Mouse (Mus musculus) testis, adult 10 weeks (tissue): ENCODE data around the gene C2cd2l. TPM values are rescaled to one million over a fixed set of nuclear protein-coding genes. Genes with fewer than 3 reads are reported as not detected.

Experiments used
- polyA plus RNA-seq: library from polyadenylated mRNA; stranded (reverse); fragments of 350-450 nt; fragmentation: Illumina TruSeq; extraction: RNeasy Lipid Tissue Mini Kit (QIAGEN cat#74804); gene quantifications from one replicate; pipeline ENCODE4 v1.2.3, GENCODE M21; 2014; ENCODE audit warnings: low read depth, low replicate concordance

C2cd2l gene
- polyA plus RNA-seq = 0.56 TPM

GRCm38 (mm10) chr9:44319887-44320798, at the start of gene C2cd2l:
TSS of gene C2cd2l (minus strand) at chr9:44320285.

GRCm38 (mm10) chr9:44361190-44361917, 41.3 kb upstream of the C2cd2l start, which contains the start of gene Vps11:
TSS of gene Vps11 (minus strand) at chr9:44361670.

GRCm38 (mm10) chr9:44343781-44344421, 23.8 kb upstream of the C2cd2l start, which contains the start of gene Hmbs:
TSS of gene Hmbs (minus strand) at chr9:44344228.

GRCm38 (mm10) chr9:44334396-44335330, 14.6 kb upstream of the C2cd2l start, which contains the start of gene H2afx:
TSS of gene H2afx (plus strand) at chr9:44334694.

GRCm38 (mm10) chr9:44325768-44326370, 5.8 kb upstream of the C2cd2l start, which contains the start of gene Dpagt1:
TSS of gene Dpagt1 (plus strand) at chr9:44326019.

GRCm38 (mm10) chr9:44305466-44306079, 14.5 kb downstream of the C2cd2l start, which contains the start of gene Hinfp:
TSS of gene Hinfp (minus strand) at chr9:44305671.

GRCm38 (mm10) chr9:44288076-44288958, 31.8 kb downstream of the C2cd2l start, which contains the start of gene Abcg4:
TSS of gene Abcg4 (minus strand) at chr9:44288615.

GRCm38 (mm10) chr9:44268432-44268831, 51.7 kb downstream of the C2cd2l start, which contains the start of gene Nlrx1:
TSS of gene Nlrx1 (minus strand) at chr9:44268599.

Other genes with a start within 250 kb of the C2cd2l start
- gene Mfrp, start 218.6 kb downstream of the C2cd2l start, polyA plus RNA-seq = 0.14 TPM
- gene C1qtnf5, start 213.0 kb downstream of the C2cd2l start, polyA plus RNA-seq = not detected
- 0.66 TPM for gene Gm49380, start 206.8 kb downstream of the C2cd2l start, polyA plus RNA-seq
- gene Rnf26, start 206.8 kb downstream of the C2cd2l start, polyA plus RNA-seq = 1.6 TPM
- 3.1 TPM for gene Mcam, start 185.8 kb downstream of the C2cd2l start, polyA plus RNA-seq
- 55.7 TPM for gene Cbl, start 86.2 kb downstream of the C2cd2l start, polyA plus RNA-seq
- gene Ccdc153, start 79.6 kb downstream of the C2cd2l start, polyA plus RNA-seq = 0.28 TPM
- not detected for gene Pdzd3, start 68.8 kb downstream of the C2cd2l start, polyA plus RNA-seq
- gene Nlrx1, start 51.7 kb downstream of the C2cd2l start, polyA plus RNA-seq = not detected
- not detected for gene Abcg4, start 31.7 kb downstream of the C2cd2l start, polyA plus RNA-seq
- gene Hinfp, start 14.6 kb downstream of the C2cd2l start, polyA plus RNA-seq = 8.5 TPM
- 1.9 TPM for gene Dpagt1, start 5.7 kb upstream of the C2cd2l start, polyA plus RNA-seq
- gene H2afx, start 14.4 kb upstream of the C2cd2l start, polyA plus RNA-seq = 7.2 TPM
- 12.6 TPM for gene Hmbs, start 23.9 kb upstream of the C2cd2l start, polyA plus RNA-seq
- gene Vps11, start 41.4 kb upstream of the C2cd2l start, polyA plus RNA-seq = 7.6 TPM
- gene Hyou1, start 59.2 kb upstream of the C2cd2l start, polyA plus RNA-seq = 30.7 TPM
- gene Slc37a4, start 76.6 kb upstream of the C2cd2l start, polyA plus RNA-seq = 1.4 TPM
- 518 TPM for gene Rps25, start 86.9 kb upstream of the C2cd2l start, polyA plus RNA-seq
- gene Trappc4, start 87.3 kb upstream of the C2cd2l start, polyA plus RNA-seq = 43.6 TPM
- 6.5 TPM for gene Ccdc84, start 98.3 kb upstream of the C2cd2l start, polyA plus RNA-seq
- gene Foxr1, start 120.9 kb upstream of the C2cd2l start, polyA plus RNA-seq = 1.3 TPM
- not detected for gene Upk2, start 134.7 kb upstream of the C2cd2l start, polyA plus RNA-seq
- gene Bcl9l, start 162.5 kb upstream of the C2cd2l start, polyA plus RNA-seq = 0.39 TPM
- 13.8 TPM for gene Cxcr5, start 241.6 kb upstream of the C2cd2l start, polyA plus RNA-seq